Mouse (Mus musculus): ENCODE results near the gene Crebzf. TPM values are rescaled to one million over a fixed set of nuclear protein-coding genes. Genes with fewer than 3 reads are reported as not detected.

Gene Crebzf
- polyA plus RNA-seq, 1 experiment from 2014 or later, result 35.3 TPM

DNA sequence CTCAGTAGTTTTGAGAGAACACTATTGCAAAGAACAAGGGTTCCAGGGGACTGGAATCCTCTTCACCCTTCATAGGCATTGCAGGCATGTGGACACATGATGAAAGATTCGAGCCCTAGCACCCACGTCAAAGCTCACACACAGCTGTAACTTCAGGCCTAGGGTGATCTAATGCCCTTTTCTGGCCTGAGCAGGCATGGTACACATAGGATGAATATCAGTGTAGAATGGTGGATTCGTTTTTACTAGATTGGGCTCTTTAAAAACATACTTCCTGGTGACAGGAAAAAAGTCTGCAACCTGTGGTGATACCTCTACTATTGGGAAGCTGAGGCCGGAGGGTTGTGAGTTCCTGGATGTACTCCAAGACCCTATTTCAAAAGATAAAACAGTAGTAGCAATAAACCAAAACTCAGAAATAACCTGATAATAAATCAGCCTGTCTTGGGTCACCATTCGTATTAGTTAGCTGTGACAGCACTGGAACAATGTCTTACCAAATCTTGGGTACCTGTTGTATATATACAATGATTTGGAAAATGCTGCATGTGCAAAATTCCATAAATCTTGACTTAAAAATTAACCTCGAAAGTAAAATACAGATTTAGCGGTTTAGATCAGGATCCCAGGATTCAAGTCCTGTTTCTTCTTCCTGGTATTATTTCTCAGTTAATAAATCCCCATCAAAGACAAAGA lies 13.8 kb downstream of the Crebzf start:
- Histone ChIP-seq H3K27me3 (peaks cover 9% of the 10 kb centered on the region), H3K4me1 (peaks cover 12% of the 10 kb centered on the region), H3K36me3 (peaks cover 22% of the 10 kb centered on the region), H3K9me3 (no peaks in the 10 kb centered on the region), H3K9ac (peak overlapping the region; percentile 83), H3K4me3 (peak overlapping the region; percentile 75), H3K27ac (peak overlapping the region; percentile 92; the same call in 1 of the 2 replicates), H3K4me2 (replicated peaks) (peak overlapping the region; percentile 70)
- WGBS, result 31% methylated on average over 7 of the region's 7 CpGs
- ATAC-seq (ENCODE audit: low FRiP score, low read depth), result no peak

DNA sequence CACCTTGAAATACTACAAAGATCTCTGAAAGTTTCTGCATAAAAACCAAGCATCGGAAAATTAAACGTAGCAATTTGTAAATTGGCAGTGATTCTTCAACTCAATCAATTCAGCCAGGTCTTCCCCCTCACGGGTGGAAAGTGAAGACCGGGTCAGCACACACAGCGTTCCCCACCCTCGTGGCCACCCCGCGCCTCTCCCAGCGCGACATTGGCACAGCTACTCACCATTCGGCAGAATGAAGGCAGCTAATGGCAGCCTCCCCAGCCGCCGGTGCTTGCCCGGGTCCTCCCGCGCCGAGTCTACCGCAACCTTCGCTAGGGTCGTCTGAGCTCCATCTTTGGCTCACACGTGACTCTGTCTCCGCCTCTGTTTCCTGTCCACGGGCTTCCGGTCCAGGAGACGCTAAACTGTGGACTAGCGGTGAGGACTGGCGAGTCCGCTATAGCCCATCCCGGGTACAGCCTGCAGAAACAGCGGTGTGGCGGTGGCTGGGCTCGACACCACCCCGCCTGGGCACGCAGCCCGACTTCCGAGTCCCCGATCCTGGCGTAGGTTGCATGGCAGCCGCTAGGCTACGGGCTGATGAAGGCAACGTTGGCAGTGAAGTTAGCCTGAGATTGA lies 14.4 kb downstream of the Crebzf start, which contains the start of gene Tmem126a:
Tmem126a (minus strand) TSS at position 385 of the 624 bp plus-strand sequence.
- H3K4me1 ChIP-seq, result peaks cover 12% of the 10 kb centered on the region
- no peaks in the 10 kb centered on the region for H3K9me3 ChIP-seq
- under 1% methylated on average over 41 of the region's 41 CpGs for WGBS
- H3K27ac ChIP-seq, result peak within 1 kb of the TSS; percentile 92
- H3K27me3 ChIP-seq, result peaks cover 9% of the 10 kb centered on the region
- peak within 1 kb of the TSS; percentile 75 for H3K4me3 ChIP-seq
- peaks cover 16% of the 10 kb centered on the region for H3K36me3 ChIP-seq
- peak within 1 kb of the TSS; percentile 70 for H3K4me2 ChIP-seq (replicated peaks)
- H3K9ac ChIP-seq, result peak within 1 kb of the TSS; percentile 83
- peak; percentile 96 for ATAC-seq (ENCODE audit: low FRiP score, low read depth)

DNA sequence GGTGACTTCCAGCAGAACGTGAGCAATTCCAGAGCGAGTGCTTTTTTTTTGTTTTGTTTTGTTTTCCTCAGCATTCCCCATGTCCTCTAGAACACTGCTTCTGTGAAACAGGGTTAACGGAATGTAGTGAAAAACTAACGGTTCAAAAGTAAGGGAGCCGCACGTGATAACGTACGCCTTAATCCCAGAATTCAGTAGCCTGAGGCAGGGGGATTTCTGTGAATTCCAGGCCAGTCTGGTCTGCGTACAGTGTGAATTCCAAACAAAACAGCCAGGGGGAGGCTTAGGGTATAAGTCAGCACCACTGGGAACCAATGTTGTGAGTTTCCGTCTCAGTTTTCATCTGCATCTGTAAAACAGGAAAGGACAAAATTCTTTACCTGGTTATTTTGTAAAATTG lies 15.0 kb downstream of the Crebzf start:
- peak; percentile 66 for ATAC-seq (ENCODE audit: low FRiP score, low read depth)
- Histone ChIP-seq H3K4me1 (peaks cover 12% of the 10 kb centered on the region), H3K4me2 (replicated peaks) (peak overlapping the region; percentile 70), H3K27me3 (peaks cover 9% of the 10 kb centered on the region), H3K27ac (peak overlapping the region; percentile 92), H3K9ac (peak overlapping the region; percentile 83), H3K36me3 (peaks cover 16% of the 10 kb centered on the region), H3K4me3 (peak overlapping the region; percentile 75), H3K9me3 (no peaks in the 10 kb centered on the region)
- 8% methylated on average over 10 of the region's 10 CpGs for WGBS

DNA sequence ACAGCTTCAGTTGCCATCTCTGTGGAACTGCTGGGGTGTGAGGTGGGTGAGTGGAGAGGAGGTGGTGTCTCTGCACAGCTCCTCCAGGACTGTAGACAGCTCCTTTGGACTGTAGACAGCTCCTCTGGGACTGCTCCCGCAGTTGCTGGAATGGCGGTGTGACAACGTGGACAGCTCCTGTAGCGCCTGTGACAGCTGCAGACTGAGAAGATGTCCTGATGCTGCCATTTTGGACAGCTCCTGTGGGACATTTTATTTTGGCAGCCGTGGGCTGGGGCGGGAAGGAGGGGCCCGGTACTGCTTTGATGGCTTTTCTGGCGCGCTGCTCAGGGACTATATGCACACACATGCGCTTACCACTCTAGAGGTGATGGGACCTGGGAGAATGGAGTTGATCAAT lies 17.8 kb downstream of the Crebzf start:
- Histone ChIP-seq H3K4me1 (peaks cover 12% of the 10 kb centered on the region), H3K4me2 (replicated peaks) (no peak overlapping the region), H3K36me3 (no peaks in the 10 kb centered on the region), H3K4me3 (no peak overlapping the region), H3K27ac (no peak overlapping the region), H3K27me3 (peaks cover 9% of the 10 kb centered on the region), H3K9me3 (no peaks in the 10 kb centered on the region), H3K9ac (no peak overlapping the region)
- WGBS, result 45% methylated on average over 10 of the region's 10 CpGs
- no peak for ATAC-seq (ENCODE audit: low FRiP score, low read depth)

DNA sequence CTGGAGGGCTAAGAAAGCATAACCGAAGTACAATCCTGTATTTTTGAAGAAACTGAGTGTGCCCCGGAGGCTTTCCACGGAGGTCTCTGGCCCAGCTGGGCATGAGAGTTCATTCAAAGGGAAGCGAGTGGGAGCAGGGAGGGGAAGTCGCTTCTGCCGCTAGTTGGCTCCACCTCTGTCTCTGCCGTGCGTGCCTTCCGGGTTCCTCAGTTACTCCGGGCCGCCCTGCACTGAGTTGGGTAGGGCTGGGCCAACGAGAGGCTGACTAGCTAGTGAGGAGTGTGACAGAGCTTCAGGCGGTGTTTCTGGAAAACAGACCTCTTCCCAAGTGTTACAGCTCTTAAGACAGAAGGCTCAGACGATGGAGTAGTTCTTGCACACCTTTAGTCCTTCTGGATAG lies 18.4 kb downstream of the Crebzf start:
- Histone ChIP-seq H3K9ac (no peak overlapping the region), H3K4me2 (replicated peaks) (0 out of 2 replicates have a peak overlapping the region, but pooled peaks have one; percentile 9), H3K27me3 (peaks cover 9% of the 10 kb centered on the region), H3K27ac (no peak overlapping the region), H3K4me1 (peaks cover 8% of the 10 kb centered on the region), H3K4me3 (no peak overlapping the region), H3K36me3 (no peaks in the 10 kb centered on the region), H3K9me3 (no peaks in the 10 kb centered on the region)
- no peak for ATAC-seq (ENCODE audit: low FRiP score, low read depth)
- WGBS, result 16% methylated on average over 14 of the region's 14 CpGs

DNA sequence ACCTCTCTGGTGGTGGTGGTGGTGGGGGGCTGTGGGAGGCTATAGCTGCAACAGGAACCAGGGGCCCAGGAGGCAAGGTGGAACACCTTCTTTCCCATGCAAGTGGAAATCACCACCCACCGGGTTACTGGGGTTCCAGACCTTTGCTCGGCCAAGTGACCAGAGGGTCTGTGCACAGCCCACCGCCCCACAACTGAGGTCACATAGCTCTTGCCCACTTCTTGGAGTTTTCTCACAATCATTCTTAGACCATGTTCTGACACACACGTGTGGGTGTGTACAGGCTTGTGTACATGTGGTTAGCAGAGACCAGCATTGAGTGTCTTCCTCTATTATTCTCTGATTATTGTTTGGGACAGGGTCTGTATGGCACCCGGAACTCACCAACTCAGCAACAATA lies 18.9 kb downstream of the Crebzf start:
- peaks cover 3% of the 10 kb centered on the region; the same call in 1 of the 2 replicates for H3K4me1 ChIP-seq
- no peak for ATAC-seq (ENCODE audit: low FRiP score, low read depth)
- H3K4me2 ChIP-seq (replicated peaks), result no peak overlapping the region
- peaks cover 9% of the 10 kb centered on the region for H3K27me3 ChIP-seq
- H3K9me3 ChIP-seq, result no peaks in the 10 kb centered on the region
- H3K9ac ChIP-seq, result no peak overlapping the region
- WGBS, result 82% methylated on average over 5 of the region's 5 CpGs
- peaks cover 3% of the 10 kb centered on the region; the same call in 1 of the 2 replicates for H3K36me3 ChIP-seq
- no peak overlapping the region for H3K4me3 ChIP-seq
- H3K27ac ChIP-seq, result no peak overlapping the region

DNA sequence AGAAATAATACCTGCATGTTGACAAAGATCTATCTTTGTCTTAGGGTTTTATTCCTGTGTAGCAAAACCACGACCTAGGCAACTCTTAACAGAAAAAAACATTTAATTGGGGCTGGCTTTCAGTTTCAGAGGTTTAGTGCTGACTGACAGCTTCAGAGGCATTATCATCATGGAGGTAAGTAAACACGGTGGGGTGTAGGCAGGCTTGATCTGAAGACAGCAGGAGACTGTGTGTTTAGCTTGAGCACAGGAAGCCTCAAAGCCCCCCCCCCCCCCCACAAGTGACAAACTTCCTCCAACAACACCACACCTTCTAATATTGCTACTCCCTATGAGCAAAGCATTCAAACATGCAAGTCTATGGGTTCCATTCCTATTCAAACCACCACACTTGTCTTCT lies 31.0 kb downstream of the Crebzf start:
- no peak overlapping the region for H3K27ac ChIP-seq
- no peak overlapping the region for H3K4me3 ChIP-seq
- no peaks in the 10 kb centered on the region for H3K9me3 ChIP-seq
- no peak overlapping the region for H3K9ac ChIP-seq
- peaks cover 18% of the 10 kb centered on the region for H3K36me3 ChIP-seq
- ATAC-seq (ENCODE audit: low FRiP score, low read depth), result no peak
- peaks cover 10% of the 10 kb centered on the region; the same call in 1 of the 2 replicates for H3K4me1 ChIP-seq
- WGBS, result 80% methylated on average over 2 of the region's 2 CpGs
- no peak overlapping the region for H3K4me2 ChIP-seq (replicated peaks)
- H3K27me3 ChIP-seq, result peaks cover 8% of the 10 kb centered on the region; the same call in 1 of the 2 replicates

DNA sequence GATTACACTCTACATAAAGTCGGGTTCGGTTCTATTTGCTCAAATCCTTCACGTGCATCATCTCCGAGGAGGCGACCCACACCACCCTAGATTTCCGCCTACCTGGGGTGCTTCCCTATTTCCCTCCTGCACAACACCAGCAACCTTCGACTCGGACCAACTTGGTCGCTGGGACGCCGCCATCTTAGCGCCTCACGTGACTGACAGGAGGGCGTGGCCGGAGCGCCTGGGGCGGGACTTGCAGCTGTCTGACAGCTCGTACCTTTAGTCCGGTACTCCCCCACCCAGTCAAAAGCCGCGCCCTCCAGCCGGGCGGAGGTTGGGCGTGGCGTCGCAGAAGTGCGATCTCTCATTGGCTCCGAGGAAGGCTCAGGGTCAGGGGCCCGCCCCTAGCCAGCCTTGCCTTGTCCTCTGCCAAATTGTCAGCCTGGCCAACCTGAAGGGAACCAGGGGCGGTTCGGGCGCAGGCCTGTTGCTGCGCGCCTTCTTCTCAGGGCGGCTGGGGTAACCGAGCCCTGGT lies 33.3 kb downstream of the Crebzf start, which contains the start of gene Tmem126b:
Tmem126b (minus strand) TSS at position 209 of the 520 bp plus-strand sequence.
- no peaks in the 10 kb centered on the region; the same call in 1 of the 2 replicates for H3K36me3 ChIP-seq
- H3K27me3 ChIP-seq, result peaks cover 11% of the 10 kb centered on the region
- no peak within 1 kb of the TSS for H3K27ac ChIP-seq
- ATAC-seq (ENCODE audit: low FRiP score, low read depth), result peak; percentile 100
- no peaks in the 10 kb centered on the region for H3K9me3 ChIP-seq
- peak within 1 kb of the TSS; percentile 68 for H3K4me3 ChIP-seq
- WGBS, result 0% methylated on average over 36 of the region's 36 CpGs
- H3K9ac ChIP-seq, result peak within 1 kb of the TSS; percentile 77
- peak within 1 kb of the TSS; percentile 89 for H3K4me2 ChIP-seq (replicated peaks)
- H3K4me1 ChIP-seq, result peaks cover 10% of the 10 kb centered on the region; the same call in 1 of the 2 replicates

DNA sequence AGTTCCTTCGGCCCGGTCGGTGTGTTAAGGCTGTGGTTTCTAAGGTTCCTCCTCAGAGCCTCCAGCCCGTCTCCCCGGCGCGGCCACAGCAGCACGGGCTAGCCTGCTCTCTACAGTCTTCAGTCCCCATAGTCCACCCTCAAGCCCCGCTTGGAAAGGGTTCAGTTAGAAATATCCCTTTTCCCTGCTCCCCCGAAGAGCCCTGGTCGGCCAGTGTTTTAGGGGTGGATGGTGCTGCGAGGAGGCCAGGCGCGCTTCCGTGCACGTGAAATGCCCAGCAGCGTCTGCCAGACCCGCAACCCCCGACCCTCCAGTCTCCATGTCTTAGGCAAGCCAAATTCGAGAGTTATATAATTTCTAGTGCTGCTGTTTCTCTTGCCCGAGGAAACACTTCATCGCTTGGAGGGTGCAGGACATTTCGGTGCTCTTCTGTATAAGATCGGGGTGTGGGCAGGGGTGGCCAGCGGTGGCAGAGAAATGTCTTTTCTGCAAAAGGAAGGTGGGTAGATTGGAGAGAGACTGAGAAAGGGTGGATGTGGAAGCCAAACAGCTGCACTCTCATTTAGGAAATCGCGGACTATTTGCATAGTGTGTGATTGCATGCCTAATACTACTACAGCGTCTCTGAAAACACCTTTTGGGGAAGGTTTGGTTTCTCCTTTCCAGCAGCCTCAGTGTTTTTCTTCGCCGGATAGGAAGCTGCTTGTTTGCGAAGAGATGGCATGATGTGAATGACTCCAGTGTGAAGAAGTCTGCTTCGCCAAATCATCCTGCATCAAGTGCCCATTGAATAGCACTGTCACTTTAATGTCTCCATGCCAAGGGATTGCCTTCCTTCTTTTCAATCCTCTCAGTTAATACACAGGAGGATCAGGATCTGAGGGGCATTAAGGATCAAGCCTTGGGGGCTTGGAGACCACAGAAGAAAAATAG lies 34.0 kb downstream of the Crebzf start, which contains the start of gene Dlg2:
Dlg2 (plus strand) TSS at position 360 of the 933 bp plus-strand sequence.
- Histone ChIP-seq H3K9ac (peak within 1 kb of the TSS; percentile 77), H3K36me3 (no peaks in the 10 kb centered on the region; the same call in 1 of the 2 replicates), H3K9me3 (no peaks in the 10 kb centered on the region), H3K4me3 (peak within 1 kb of the TSS; percentile 68), H3K27ac (no peak within 1 kb of the TSS), H3K4me2 (replicated peaks) (peak within 1 kb of the TSS; percentile 89), H3K27me3 (peaks cover 11% of the 10 kb centered on the region), H3K4me1 (peaks cover 10% of the 10 kb centered on the region; the same call in 1 of the 2 replicates)
- ATAC-seq (ENCODE audit: low FRiP score, low read depth), result no peak; the same call in 1 of the 2 replicates
- WGBS, result under 1% methylated on average over 32 of the region's 32 CpGs

DNA sequence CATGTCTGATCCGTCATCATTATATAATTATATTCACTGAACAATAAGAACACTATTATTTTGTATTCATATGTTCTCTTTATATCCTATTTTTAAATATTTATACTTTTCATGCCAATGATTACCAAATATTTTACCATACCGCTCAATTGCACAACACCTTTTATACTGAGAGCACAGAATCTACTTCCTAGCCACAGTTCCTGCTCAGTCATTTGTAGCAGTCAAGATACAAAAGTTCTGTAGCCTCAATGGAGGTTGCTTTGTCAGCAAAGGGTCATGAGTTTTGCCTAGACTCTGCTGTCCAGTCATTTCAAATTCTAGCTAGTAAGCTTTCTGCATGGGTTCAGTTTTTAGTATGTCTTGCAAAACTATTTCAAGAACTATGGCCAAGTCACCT lies 40.1 kb downstream of the Crebzf start:
- Histone ChIP-seq H3K9ac (no peak overlapping the region), H3K4me1 (no peaks in the 10 kb centered on the region), H3K4me2 (replicated peaks) (no peak overlapping the region), H3K27me3 (peaks cover 4% of the 10 kb centered on the region), H3K4me3 (no peak overlapping the region), H3K9me3 (no peaks in the 10 kb centered on the region), H3K27ac (no peak overlapping the region), H3K36me3 (no peaks in the 10 kb centered on the region)
- 91% methylated on average over 2 of the region's 2 CpGs for WGBS
- no peak for ATAC-seq (ENCODE audit: low FRiP score, low read depth)
